Mouse (Mus musculus): ENCODE measurements at regions not wholly inside any gene's neighbourhood (a gene's known extent, or its start where the extent isn't known, plus 50 kb on each side); places are given as distances from the start of the nearest gene placed in this dataset.

- no peak for DNase-seq (ENCODE audit: low spot score)
- H3K9me3 ChIP-seq (ENCODE audit: low read length): no peaks in the 10 kb centered on the region
- H3K9ac ChIP-seq (replicated peaks; ENCODE audit: low read depth): no peak overlapping the region
- no peak overlapping the region for H3K27ac ChIP-seq (ENCODE audit: low read length)
- no peak for ATAC-seq
- no peak overlapping the region for H3K4me2 ChIP-seq (replicated peaks; ENCODE audit: low read depth, low read length)
- H3K36me3 ChIP-seq (ENCODE audit: insufficient read depth, low read length): no peaks in the 10 kb centered on the region
- H3K4me3 ChIP-seq (ENCODE audit: low read depth, low read length): no peak overlapping the region
- TF ChIP-seq EP300 (IDR thresholded peaks at IDR 0.05) (no peak), CTCF (IDR thresholded peaks at IDR 0.05) (no peak)
- 80% methylated on average over 6 of the region's 6 CpGs for WGBS
- H3K27me3 ChIP-seq (replicated peaks; ENCODE audit: insufficient read depth, low read length): no peaks in the 10 kb centered on the region
- no peaks in the 10 kb centered on the region for H3K4me1 ChIP-seq (ENCODE audit: insufficient read depth, low read depth, low read length)
Measured at GRCm38 (mm10) chr11:19708821-19709220, 215.4 kb upstream of the Spred2 start.

- Histone ChIP-seq H3K27ac (ENCODE audit: low read length) (no peak overlapping the region), H3K4me2 (replicated peaks; ENCODE audit: low read depth, low read length) (no peak overlapping the region), H3K9me3 (ENCODE audit: low read length) (no peaks in the 10 kb centered on the region), H3K36me3 (ENCODE audit: insufficient read depth, low read length) (no peaks in the 10 kb centered on the region), H3K27me3 (replicated peaks; ENCODE audit: insufficient read depth, low read length) (no peaks in the 10 kb centered on the region), H3K9ac (replicated peaks; ENCODE audit: low read depth) (no peak overlapping the region), H3K4me3 (ENCODE audit: low read depth, low read length) (no peak overlapping the region), H3K4me1 (ENCODE audit: insufficient read depth, low read depth, low read length) (no peaks in the 10 kb centered on the region)
- WGBS: 88% methylated on average over 8 of the region's 8 CpGs
- ATAC-seq (no peak), DNase-seq (ENCODE audit: low spot score) (no peak)
- no peak for TF ChIP-seq EP300 (IDR thresholded peaks at IDR 0.05)
- no peak for TF ChIP-seq CTCF (IDR thresholded peaks at IDR 0.05)
Measured at GRCm38 (mm10) chr11:19709337-19709736, 214.8 kb upstream of the Spred2 start.

- Histone ChIP-seq H3K27ac (ENCODE audit: low read length) (no peak overlapping the region), H3K27me3 (replicated peaks; ENCODE audit: insufficient read depth, low read length) (no peaks in the 10 kb centered on the region), H3K4me3 (ENCODE audit: low read depth, low read length) (no peak overlapping the region), H3K4me1 (ENCODE audit: insufficient read depth, low read depth, low read length) (no peaks in the 10 kb centered on the region), H3K9ac (replicated peaks; ENCODE audit: low read depth) (no peak overlapping the region), H3K4me2 (replicated peaks; ENCODE audit: low read depth, low read length) (no peak overlapping the region), H3K36me3 (ENCODE audit: insufficient read depth, low read length) (no peaks in the 10 kb centered on the region), H3K9me3 (ENCODE audit: low read length) (no peaks in the 10 kb centered on the region)
- WGBS: 86% methylated on average over 8 of the region's 8 CpGs
- no peak for DNase-seq (ENCODE audit: low spot score)
- TF ChIP-seq CTCF (IDR thresholded peaks at IDR 0.05): no peak
- no peak for TF ChIP-seq EP300 (IDR thresholded peaks at IDR 0.05)
- no peak for ATAC-seq
Measured at GRCm38 (mm10) chr11:19713091-19713490, 211.1 kb upstream of the Spred2 start.

GRCm38 (mm10) chr11:19713597-19713996, 210.6 kb upstream of the Spred2 start:
- Histone ChIP-seq H3K4me2 (replicated peaks; ENCODE audit: low read depth, low read length) (no peak overlapping the region), H3K4me1 (ENCODE audit: insufficient read depth, low read depth, low read length) (no peaks in the 10 kb centered on the region), H3K36me3 (ENCODE audit: insufficient read depth, low read length) (no peaks in the 10 kb centered on the region), H3K9ac (replicated peaks; ENCODE audit: low read depth) (no peak overlapping the region), H3K27ac (ENCODE audit: low read length) (no peak overlapping the region), H3K27me3 (replicated peaks; ENCODE audit: insufficient read depth, low read length) (no peaks in the 10 kb centered on the region), H3K4me3 (ENCODE audit: low read depth, low read length) (no peak overlapping the region), H3K9me3 (ENCODE audit: low read length) (no peaks in the 10 kb centered on the region)
- WGBS: 72% methylated on average over 20 of the region's 20 CpGs
- no peak for TF ChIP-seq EP300 (IDR thresholded peaks at IDR 0.05)
- TF ChIP-seq CTCF (IDR thresholded peaks at IDR 0.05): no peak
- ATAC-seq: no peak
- no peak for DNase-seq (ENCODE audit: low spot score)

GRCm38 (mm10) chr11:19714211-19714610, 210.0 kb upstream of the Spred2 start:
- Histone ChIP-seq H3K4me3 (ENCODE audit: low read depth, low read length) (no peak overlapping the region), H3K4me2 (replicated peaks; ENCODE audit: low read depth, low read length) (no peak overlapping the region), H3K9ac (replicated peaks; ENCODE audit: low read depth) (no peak overlapping the region), H3K27ac (ENCODE audit: low read length) (no peak overlapping the region), H3K4me1 (ENCODE audit: insufficient read depth, low read depth, low read length) (no peaks in the 10 kb centered on the region), H3K9me3 (ENCODE audit: low read length) (no peaks in the 10 kb centered on the region), H3K27me3 (replicated peaks; ENCODE audit: insufficient read depth, low read length) (no peaks in the 10 kb centered on the region), H3K36me3 (ENCODE audit: insufficient read depth, low read length) (no peaks in the 10 kb centered on the region)
- DNase-seq (ENCODE audit: low spot score) (peak; percentile 5), ATAC-seq (no peak)
- 36% methylated on average over 5 of the region's 5 CpGs for WGBS
- TF ChIP-seq CTCF (IDR thresholded peaks at IDR 0.05): peak; percentile 25
- no peak for TF ChIP-seq EP300 (IDR thresholded peaks at IDR 0.05)

GRCm38 (mm10) chr11:19714888-19715595, 209.1 kb upstream of the Spred2 start:
- Histone ChIP-seq H3K9me3 (ENCODE audit: low read length) (no peaks in the 10 kb centered on the region), H3K4me3 (ENCODE audit: low read depth, low read length) (no peak overlapping the region), H3K4me2 (replicated peaks; ENCODE audit: low read depth, low read length) (no peak overlapping the region), H3K27ac (ENCODE audit: low read length) (no peak overlapping the region), H3K36me3 (ENCODE audit: insufficient read depth, low read length) (no peaks in the 10 kb centered on the region), H3K9ac (replicated peaks; ENCODE audit: low read depth) (no peak overlapping the region), H3K27me3 (replicated peaks; ENCODE audit: insufficient read depth, low read length) (no peaks in the 10 kb centered on the region), H3K4me1 (ENCODE audit: insufficient read depth, low read depth, low read length) (no peaks in the 10 kb centered on the region)
- ATAC-seq (no peak), DNase-seq (ENCODE audit: low spot score) (no peak)
- TF ChIP-seq EP300 (IDR thresholded peaks at IDR 0.05): no peak
- 27% methylated on average over 8 of the region's 8 CpGs for WGBS

GRCm38 (mm10) chr11:19718165-19718564, 206.0 kb upstream of the Spred2 start:
- Histone ChIP-seq H3K4me2 (replicated peaks; ENCODE audit: low read depth, low read length) (no peak overlapping the region), H3K4me1 (ENCODE audit: insufficient read depth, low read depth, low read length) (no peaks in the 10 kb centered on the region), H3K36me3 (ENCODE audit: insufficient read depth, low read length) (no peaks in the 10 kb centered on the region), H3K9ac (replicated peaks; ENCODE audit: low read depth) (no peak overlapping the region), H3K27me3 (replicated peaks; ENCODE audit: insufficient read depth, low read length) (no peaks in the 10 kb centered on the region), H3K9me3 (ENCODE audit: low read length) (no peaks in the 10 kb centered on the region), H3K27ac (ENCODE audit: low read length) (no peak overlapping the region), H3K4me3 (ENCODE audit: low read depth, low read length) (no peak overlapping the region)
- ATAC-seq (no peak), DNase-seq (ENCODE audit: low spot score) (no peak)
- WGBS: 91% methylated on average over 9 of the region's 9 CpGs
- no peak for TF ChIP-seq EP300 (IDR thresholded peaks at IDR 0.05)
- TF ChIP-seq CTCF (IDR thresholded peaks at IDR 0.05): no peak
